In genomic region chr14:28507011-28507410, GRCm38 (mm10) we compare ENCODE assay signal across 8 mouse cellular contexts. TPM values are rescaled to one million over a fixed set of nuclear protein-coding genes. Genes with fewer than 3 reads are reported as not detected.
DNase-seq lines count a peak whose midpoint lies in the region; ATAC-seq and TF ChIP-seq lines count a peak whose summit lies in the region.

No protein-coding gene starts in this region.

- H3K27me3 ChIP-seq in heart, adult 2 months (ENCODE audit: control insufficient read depth, insufficient read depth, low read length): peaks cover 3% of the 10 kb centered on the region
- H3K27me3 ChIP-seq in testis, adult 2 months (ENCODE audit: control insufficient read depth, insufficient read depth, low read length): peaks cover 3% of the 10 kb centered on the region; the same call in 1 of the 2 replicates
- H3K27me3 ChIP-seq in liver, embryonic 14.5 days (ENCODE audit: control insufficient read depth, insufficient read depth, low read length): peaks cover 88% of the 10 kb centered on the region

- no peaks in the 10 kb centered on the region; the same call in 1 of the 2 replicates for H3K4me1 ChIP-seq in heart, adult 2 months (ENCODE audit: control insufficient read depth, insufficient read depth, low read length)
- peaks cover 5% of the 10 kb centered on the region for H3K4me1 ChIP-seq in testis, adult 2 months (ENCODE audit: control insufficient read depth, insufficient read depth, low read length)
- H3K4me1 ChIP-seq in liver, embryonic 14.5 days (replicated peaks; ENCODE audit: control insufficient read depth in 2 of 2, insufficient read depth in 2 of 2, low read length in 1 of 2): no peaks in the 10 kb centered on the region

- H3K4me3 ChIP-seq in heart, adult 2 months: peak overlapping the region; percentile 60
- peak overlapping the region; percentile 59 for H3K4me3 ChIP-seq in testis, adult 2 months (ENCODE audit: control insufficient read depth, low read depth, low read length)
- no peak overlapping the region for H3K4me3 ChIP-seq in liver, embryonic 14.5 days (ENCODE audit: insufficient read depth in 1 of 2, low read depth in 2 of 2, low read length in 2 of 2)

- peak overlapping the region; percentile 73 for H3K27ac ChIP-seq in heart, adult 2 months
- H3K27ac ChIP-seq in testis, adult 2 months (ENCODE audit: control insufficient read depth, insufficient read depth, low read depth, low read length): no peak overlapping the region
- H3K27ac ChIP-seq in liver, embryonic 14.5 days: no peak overlapping the region

- H3K36me3 ChIP-seq in heart, adult 2 months (ENCODE audit: control insufficient read depth, insufficient read depth, low read length): no peaks in the 10 kb centered on the region
- H3K36me3 ChIP-seq in testis, adult 2 months (ENCODE audit: control insufficient read depth, insufficient read depth, low read length): no peaks in the 10 kb centered on the region
- no peaks in the 10 kb centered on the region for H3K36me3 ChIP-seq in liver, embryonic 14.5 days (replicated peaks; ENCODE audit: control insufficient read depth, insufficient read depth, low read depth)

- H3K9ac ChIP-seq in heart, adult 2 months (ENCODE audit: low read depth, low read length): peak overlapping the region; percentile 43; the same call in 1 of the 2 replicates
- H3K9ac ChIP-seq in liver, embryonic 14.5 days (replicated peaks): no peak overlapping the region

- no peaks in the 10 kb centered on the region for H3K9me3 ChIP-seq in liver, embryonic 14.5 days (ENCODE audit: control insufficient read depth, low read length)

- no peak for TF ChIP-seq POLR2A in heart, adult 2 months (IDR thresholded peaks at IDR 0.05; ENCODE audit: insufficient read depth, low read depth, low read length)
- no peak for TF ChIP-seq POLR2A in testis, adult 2 months (IDR thresholded peaks at IDR 0.05; ENCODE audit: control insufficient read depth, low read depth, low read length)

- peak overlapping the region; percentile 51 for H3K4me2 ChIP-seq in liver, embryonic 14.5 days (ENCODE audit: low read depth)

- WGBS in heart, adult 2 months: 1% methylated on average over 15 of the region's 15 CpGs
- WGBS in liver, embryonic 14.5 days (ENCODE audit: insufficient replicate concordance): 2% methylated on average over 15 of the region's 15 CpGs

- no peak for ATAC-seq in liver, embryonic 14.5 days (ENCODE audit: insufficient read depth)
- no peak for ATAC-seq in activated CD4-positive, CD25-positive, alpha-beta regulatory T cell, adult 4 months

- intact Hi-C loops in heart, adult 2 months (cut with DNase I): loop anchor here (2.0 to 5.0 kb wide), 7 partner anchors 205 to 698 kb away; no protein-coding TSS in a partner anchor
- intact Hi-C loops in left cerebral cortex, postnatal 4 days (cut with DNase I): loop anchor here (5.0 to 10.0 kb wide), 6 partner anchors 222 to 935 kb away; no protein-coding TSS in a partner anchor

- no peak for DNase-seq in heart, adult 2 months
- no peak for DNase-seq in heart, adult 9 months (ENCODE audit: low spot score in 2 of 2)
- DNase-seq in testis, postnatal 10 days (ENCODE audit: low spot score): no peak
- no peak for DNase-seq in liver, embryonic 14.5 days (ENCODE audit: low read depth in 3 of 3, low spot score in 3 of 3)
- no peak for DNase-seq in layer of hippocampus, adult 9-10 months (ENCODE audit: low spot score)
- no peak for DNase-seq in left cerebral cortex, postnatal 4 days

- no peaks in the 10 kb centered on the region for H3K79me2 ChIP-seq in heart, adult 2 months (replicated peaks; ENCODE audit: control insufficient read depth, insufficient read depth, low read length)

- no peak for TF ChIP-seq EP300 in heart, adult 2 months (IDR thresholded peaks at IDR 0.05; ENCODE audit: insufficient read depth, low read depth, low read length)
- TF ChIP-seq EP300 in liver, embryonic 14.5 days (IDR thresholded peaks at IDR 0.05; ENCODE audit: low read depth): no peak

- no peak for TF ChIP-seq CTCF in heart, adult 2 months (IDR thresholded peaks at IDR 0.05)
- TF ChIP-seq CTCF in testis, adult 2 months (IDR thresholded peaks at IDR 0.05; ENCODE audit: control insufficient read depth, insufficient read depth, insufficient replicate concordance, low read depth, low read length): no peak
- no peak for TF ChIP-seq CTCF in liver, embryonic 14.5 days (IDR thresholded peaks at IDR 0.05; ENCODE audit: low read depth)

RNA-seq across cellular contexts. Expression of gene Wnt5a, which starts 2.5 kb away (rescaled TPM):
- 10 to 100 TPM; 13.8 to 15.5 TPM for total RNA-seq in heart, adult 2 months (2021)
- 5.0 and 9.7 TPM in 2 replicates for polyA plus RNA-seq in heart, adult 2 months (2012; rRNA removed)
- 1.1 and 1.3 TPM in 2 replicates for polyA plus RNA-seq in testis, adult 2 months (2012; rRNA removed)
- 0.13 and 0.25 TPM in 2 replicates for polyA plus RNA-seq in liver, embryonic 14.5 days (2012; rRNA removed)
- polyA plus RNA-seq in liver, embryonic 14.5 days (2014; fragmentation: Nextera tagmentation; extraction: Ambion mirVana): 0.10 TPM in 1 of 2 replicates, not detected in the other
- not detected for polyA plus RNA-seq in activated CD4-positive, CD25-positive, alpha-beta regulatory T cell, adult 4 months (2017; shearing (Covaris generic))
- total RNA-seq in left cerebral cortex, postnatal 4 days (2021): 10 to 100 TPM in 1 of 2 experiments, 1 to 10 TPM in 1; 8.7 to 13.1 TPM

Comparison
In these comparisons a context has a peak if more than half of its experiments do, and no peak if none do; other contexts are left out.
1. H3K4me3 ChIP-seq: peak in heart, adult 2 months (single experiment) and testis, adult 2 months (single experiment); none in liver, embryonic 14.5 days (0 of 2).